Mouse (Mus musculus) lung, postnatal 36 days (tissue): ENCODE data around the gene Tsks.

Experiments
- DNase-seq: peaks from one replicate; pipeline ENCODE4 v3.0.0; 2022; ENCODE audit warnings: mixed read lengths

Gene Tsks

GRCm38 (mm10) chr7:44952611-44953306 lies 9.8 kb downstream of the Tsks start:
- peak; percentile 98 for DNase-seq

- no peak for DNase-seq
These were observed 10.6 kb downstream of the Tsks start for GRCm38 (mm10) chr7:44953561-44953960.

- DNase-seq, result no peak
These were observed 11.3 kb downstream of the Tsks start for GRCm38 (mm10) chr7:44954091-44954885.

GRCm38 (mm10) chr7:44955628-44956027 lies 12.6 kb downstream of the Tsks start:
- peak; percentile 44 for DNase-seq

GRCm38 (mm10) chr7:44956266-44956665 lies 13.3 kb downstream of the Tsks start:
- DNase-seq, result no peak

GRCm38 (mm10) chr7:44957183-44957835 lies 14.3 kb downstream of the Tsks start:
- DNase-seq, result peak; percentile 69

GRCm38 (mm10) chr7:44958208-44958607 lies 15.2 kb downstream of the Tsks start:
- DNase-seq, result peak; percentile 69

- no peak for DNase-seq
These were observed 16.3 kb downstream of the Tsks start for GRCm38 (mm10) chr7:44959281-44959680.

GRCm38 (mm10) chr7:44959874-44960511 lies 17.0 kb downstream of the Tsks start:
- DNase-seq, result no peak

GRCm38 (mm10) chr7:44960512-44960910 lies 17.5 kb downstream of the Tsks start:
- DNase-seq, result no peak

- no peak for DNase-seq
These were observed 19.3 kb downstream of the Tsks start for GRCm38 (mm10) chr7:44962337-44962736.

- no peak for DNase-seq
These were observed 19.8 kb downstream of the Tsks start for GRCm38 (mm10) chr7:44962831-44963230.

- no peak for DNase-seq
These were observed 22.0 kb downstream of the Tsks start for GRCm38 (mm10) chr7:44964990-44965389.

GRCm38 (mm10) chr7:44965975-44966374 lies 23.0 kb downstream of the Tsks start:
- DNase-seq, result peak; percentile 15

GRCm38 (mm10) chr7:44966638-44967037 lies 23.6 kb downstream of the Tsks start:
- DNase-seq, result no peak

GRCm38 (mm10) chr7:44970231-44970691 lies 27.3 kb downstream of the Tsks start:
- DNase-seq, result peak; percentile 94

- no peak for DNase-seq
These were observed 28.1 kb downstream of the Tsks start for GRCm38 (mm10) chr7:44971142-44971541.

GRCm38 (mm10) chr7:44973415-44974130 lies 30.6 kb downstream of the Tsks start:
- no peak for DNase-seq

- peak; percentile 85 for DNase-seq
These were observed 31.5 kb downstream of the Tsks start, which contains the start of gene Cpt1c for GRCm38 (mm10) chr7:44974383-44975116. Cpt1c (minus strand) TSS chr7:44974851.

- DNase-seq, result no peak
These were observed 32.1 kb downstream of the Tsks start for GRCm38 (mm10) chr7:44975117-44975419.

- DNase-seq, result no peak
These were observed 35.3 kb downstream of the Tsks start for GRCm38 (mm10) chr7:44978300-44978699.

GRCm38 (mm10) chr7:44981539-44981938 lies 38.5 kb downstream of the Tsks start:
- DNase-seq, result no peak
